Mouse (Mus musculus) forebrain, embryonic 16.5 days (tissue): Measurements from ENCODE around the gene Mapre3. TPM values are rescaled to one million over a fixed set of nuclear protein-coding genes. Genes with fewer than 3 reads are reported as not detected.

Experiments
- polyA plus RNA-seq: library from polyadenylated mRNA; unstranded; fragments of >200 nt; fragmentation: Nextera tagmentation; extraction: Ambion mirVana; gene quantifications from 2 replicates; pipeline ENCODE4 v1.2.1, GENCODE M21; 2015

Gene Mapre3
- polyA plus RNA-seq, 1 experiment from 2014 or later = 118 TPM

Other genes with a start within 250 kb of the Mapre3 start
- gene Kcnk3, start 226.5 kb upstream of the Mapre3 start, polyA plus RNA-seq = 2.8 and 3.5 TPM in 2 replicates
- gene Slc35f6, start 166.7 kb upstream of the Mapre3 start, polyA plus RNA-seq = 30.1 and 32.5 TPM in 2 replicates
- gene Cenpa, start 147.9 kb upstream of the Mapre3 start, polyA plus RNA-seq = 95.3 and 114 TPM in 2 replicates
- 274 and 278 TPM in 2 replicates for gene Dpysl5, start 103.1 kb upstream of the Mapre3 start, polyA plus RNA-seq
- 50.6 and 52.7 TPM in 2 replicates for gene Tmem214, start 53.4 kb downstream of the Mapre3 start, polyA plus RNA-seq
- gene Agbl5, start 74.1 kb downstream of the Mapre3 start, polyA plus RNA-seq = 22.7 and 23.3 TPM in 2 replicates
- 216 and 217 TPM in 2 replicates for gene Ost4, start 93.1 kb downstream of the Mapre3 start, polyA plus RNA-seq
- 13.5 and 20.5 TPM in 2 replicates for gene Emilin1, start 98.8 kb downstream of the Mapre3 start, polyA plus RNA-seq
- 6.3 and 7.7 TPM in 2 replicates for gene Khk, start 106.8 kb downstream of the Mapre3 start, polyA plus RNA-seq
- gene Cgref1, start 130.9 kb downstream of the Mapre3 start, polyA plus RNA-seq = 15.8 and 29.0 TPM in 2 replicates
- 135 and 140 TPM in 2 replicates for gene Preb, start 145.7 kb downstream of the Mapre3 start, polyA plus RNA-seq
- not detected in 2 replicates for gene Tcf23, start 154.0 kb downstream of the Mapre3 start, polyA plus RNA-seq
- gene Atraid, start 233.7 kb downstream of the Mapre3 start, polyA plus RNA-seq = 155 and 158 TPM in 2 replicates
- gene Slc5a6, start 234.3 kb downstream of the Mapre3 start, polyA plus RNA-seq = 15.7 and 18.2 TPM in 2 replicates
- 19.8 and 20.1 TPM in 2 replicates for gene Cad, start 240.1 kb downstream of the Mapre3 start, polyA plus RNA-seq